Mouse (Mus musculus) forebrain, embryonic 15.5 days (tissue): ENCODE measurements around the gene Sorbs1. TPM values are rescaled to one million over a fixed set of nuclear protein-coding genes. Genes with fewer than 3 reads are reported as not detected.

ENCODE experiments used
- ATAC-seq: fragments of 200-750 bp; cut with Nextera tagmentation; replicated peaks from 2 replicates; pipeline ENCODE4 v1.8.0; 2017; ENCODE audit warnings: mild to moderate bottlenecking, moderate TSS enrichment, moderate library complexity
- H3K27ac ChIP-seq: fragments of 300-500 bp; sonication (generic); replicated peaks from 2 replicates; pipeline ENCODE4 v1.5.1; 2015; ENCODE audit warnings: mild to moderate bottlenecking, inconsistent platforms
- H3K27me3 ChIP-seq: fragments of 300-500 bp; sonication (generic); 2 replicates; pipeline ENCODE4 v1.6.1; 2015; ENCODE audit warnings: inconsistent platforms
- H3K36me3 ChIP-seq: fragments of 300-500 bp; sonication (generic); 2 replicates; pipeline ENCODE4 v1.6.1; 2015; ENCODE audit warnings: mild to moderate bottlenecking, inconsistent platforms
- H3K4me1 ChIP-seq: fragments of 300-500 bp; sonication (generic); 2 replicates; pipeline ENCODE4 v1.6.1; 2015; ENCODE audit warnings: inconsistent platforms
- H3K4me2 ChIP-seq: fragments of 300-500 bp; sonication (generic); replicated peaks from 2 replicates; pipeline ENCODE4 v1.6.1; 2015; ENCODE audit warnings: mild to moderate bottlenecking, inconsistent platforms
- H3K4me3 ChIP-seq: fragments of 300-500 bp; sonication (generic); 2 replicates; pipeline ENCODE4 v1.5.1; 2015; ENCODE audit warnings: mild to moderate bottlenecking, inconsistent platforms
- H3K9ac ChIP-seq: fragments of 300-500 bp; sonication (generic); replicated peaks from 2 replicates; pipeline ENCODE4 v1.6.1; 2015; ENCODE audit warnings: mild to moderate bottlenecking, inconsistent platforms
- H3K9me3 ChIP-seq: fragments of 300-500 bp; sonication (generic); 2 replicates; pipeline ENCODE4 v1.6.1; 2016; ENCODE audit warnings: inconsistent platforms
- WGBS: fragments of 180-500 bp; shearing (Covaris S2); methylation state at CpG from one replicate; pipeline ENCODE4 v1.1.7; 2015; ENCODE audit warnings: mixed read lengths; 5-methylcytosine and 5-hydroxymethylcytosine counted together
- polyA plus RNA-seq: library from polyadenylated mRNA; unstranded; fragments of >200 nt; fragmentation: Nextera tagmentation; extraction: Ambion mirVana; gene quantifications from 2 replicates; pipeline ENCODE4 v1.2.1, GENCODE M21; 2015

Gene Sorbs1
- polyA plus RNA-seq, 1 experiment from 2014 or later: 111 TPM

GRCm38 (mm10) chr19:40536526-40536925 lies 22.9 kb upstream of the Sorbs1 start:
- no peak for ATAC-seq
- H3K27ac ChIP-seq: no peak overlapping the region
- no peaks in the 10 kb centered on the region for H3K27me3 ChIP-seq
- 95% methylated on average over 6 of the region's 6 CpGs for WGBS
- H3K4me3 ChIP-seq: no peak overlapping the region
- H3K4me1 ChIP-seq: no peaks in the 10 kb centered on the region
- no peak overlapping the region for H3K9ac ChIP-seq
- no peaks in the 10 kb centered on the region for H3K36me3 ChIP-seq
- H3K9me3 ChIP-seq: no peaks in the 10 kb centered on the region
- no peak overlapping the region for H3K4me2 ChIP-seq

- Histone ChIP-seq H3K27ac (no peak overlapping the region), H3K36me3 (no peaks in the 10 kb centered on the region), H3K4me3 (no peak overlapping the region), H3K4me1 (no peaks in the 10 kb centered on the region), H3K9me3 (no peaks in the 10 kb centered on the region), H3K27me3 (no peaks in the 10 kb centered on the region), H3K9ac (no peak overlapping the region), H3K4me2 (no peak overlapping the region)
- ATAC-seq: no peak
- 86% methylated on average over 5 of the region's 5 CpGs for WGBS
Observed at GRCm38 (mm10) chr19:40532525-40532924, 18.9 kb upstream of the Sorbs1 start.

- no peaks in the 10 kb centered on the region for H3K27me3 ChIP-seq
- H3K4me1 ChIP-seq: no peaks in the 10 kb centered on the region
- no peak overlapping the region for H3K4me3 ChIP-seq
- ATAC-seq: no peak
- H3K9ac ChIP-seq: no peak overlapping the region
- no peaks in the 10 kb centered on the region for H3K9me3 ChIP-seq
- H3K27ac ChIP-seq: no peak overlapping the region
- no peaks in the 10 kb centered on the region for H3K36me3 ChIP-seq
- WGBS: 89% methylated on average over 2 of the region's 2 CpGs
- no peak overlapping the region for H3K4me2 ChIP-seq
Observed at GRCm38 (mm10) chr19:40530323-40530722, 16.7 kb upstream of the Sorbs1 start.

- no peaks in the 10 kb centered on the region for H3K9me3 ChIP-seq
- no peak overlapping the region for H3K4me2 ChIP-seq
- H3K27ac ChIP-seq: no peak overlapping the region
- H3K4me1 ChIP-seq: no peaks in the 10 kb centered on the region
- no peak overlapping the region for H3K9ac ChIP-seq
- no peak overlapping the region for H3K4me3 ChIP-seq
- no peak for ATAC-seq
- no peaks in the 10 kb centered on the region for H3K36me3 ChIP-seq
- H3K27me3 ChIP-seq: no peaks in the 10 kb centered on the region
Observed at GRCm38 (mm10) chr19:40528254-40528653, 14.7 kb upstream of the Sorbs1 start.

- no peaks in the 10 kb centered on the region for H3K4me1 ChIP-seq
- 78% methylated on average over 9 of the region's 9 CpGs for WGBS
- H3K9ac ChIP-seq: no peak overlapping the region
- ATAC-seq: no peak
- H3K4me2 ChIP-seq: no peak overlapping the region
- no peaks in the 10 kb centered on the region for H3K27me3 ChIP-seq
- no peak overlapping the region for H3K4me3 ChIP-seq
- no peaks in the 10 kb centered on the region for H3K36me3 ChIP-seq
- no peak overlapping the region for H3K27ac ChIP-seq
- H3K9me3 ChIP-seq: no peaks in the 10 kb centered on the region
Observed at GRCm38 (mm10) chr19:40526367-40527014, 12.9 kb upstream of the Sorbs1 start.

- WGBS: 54% methylated on average over 8 of the region's 8 CpGs
- Histone ChIP-seq H3K9me3 (no peaks in the 10 kb centered on the region), H3K27me3 (no peaks in the 10 kb centered on the region), H3K27ac (no peak overlapping the region), H3K9ac (no peak overlapping the region), H3K4me1 (no peaks in the 10 kb centered on the region), H3K4me3 (no peak overlapping the region), H3K4me2 (no peak overlapping the region), H3K36me3 (no peaks in the 10 kb centered on the region)
- ATAC-seq: no peak
Observed at GRCm38 (mm10) chr19:40523431-40524005, 9.9 kb upstream of the Sorbs1 start.

- WGBS: 92% methylated on average over 5 of the region's 5 CpGs
- H3K9me3 ChIP-seq: no peaks in the 10 kb centered on the region
- H3K27me3 ChIP-seq: no peaks in the 10 kb centered on the region
- H3K36me3 ChIP-seq: no peaks in the 10 kb centered on the region
- H3K4me2 ChIP-seq: no peak overlapping the region
- no peak for ATAC-seq
- H3K4me3 ChIP-seq: no peak overlapping the region
- H3K9ac ChIP-seq: no peak overlapping the region
- no peak overlapping the region for H3K27ac ChIP-seq
- no peaks in the 10 kb centered on the region for H3K4me1 ChIP-seq
Observed at GRCm38 (mm10) chr19:40520403-40520802, 6.8 kb upstream of the Sorbs1 start.

- Histone ChIP-seq H3K9ac (no peak overlapping the region), H3K4me2 (no peak overlapping the region), H3K27ac (no peak overlapping the region), H3K9me3 (no peaks in the 10 kb centered on the region), H3K27me3 (no peaks in the 10 kb centered on the region), H3K4me1 (no peaks in the 10 kb centered on the region), H3K4me3 (no peak overlapping the region), H3K36me3 (no peaks in the 10 kb centered on the region)
- WGBS: 75% methylated on average over 1 of the region's 1 CpGs
- no peak for ATAC-seq
Observed at GRCm38 (mm10) chr19:40518706-40519105, 5.1 kb upstream of the Sorbs1 start.

GRCm38 (mm10) chr19:40515596-40515995 lies 2.0 kb upstream of the Sorbs1 start:
- Histone ChIP-seq H3K4me3 (no peak overlapping the region), H3K4me2 (no peak overlapping the region), H3K9me3 (no peaks in the 10 kb centered on the region), H3K36me3 (no peaks in the 10 kb centered on the region), H3K9ac (no peak overlapping the region), H3K27ac (no peak overlapping the region), H3K4me1 (peaks cover 17% of the 10 kb centered on the region), H3K27me3 (no peaks in the 10 kb centered on the region)
- ATAC-seq: no peak
- 96% methylated on average over 3 of the region's 3 CpGs for WGBS

- 75% methylated on average over 7 of the region's 7 CpGs for WGBS
- Histone ChIP-seq H3K4me1 (peaks cover 26% of the 10 kb centered on the region), H3K27ac (no peak overlapping the region), H3K27me3 (no peaks in the 10 kb centered on the region), H3K36me3 (no peaks in the 10 kb centered on the region), H3K4me3 (no peak overlapping the region), H3K9ac (no peak overlapping the region), H3K9me3 (no peaks in the 10 kb centered on the region), H3K4me2 (no peak overlapping the region)
- no peak for ATAC-seq
Observed at GRCm38 (mm10) chr19:40514376-40514775, 797 bp upstream of the Sorbs1 start.

- Histone ChIP-seq H3K36me3 (no peaks in the 10 kb centered on the region), H3K4me2 (peak overlapping the region; percentile 68), H3K9me3 (no peaks in the 10 kb centered on the region), H3K9ac (peak overlapping the region; percentile 77), H3K4me1 (peaks cover 26% of the 10 kb centered on the region), H3K27ac (peak overlapping the region; percentile 92), H3K27me3 (no peaks in the 10 kb centered on the region), H3K4me3 (peak overlapping the region; percentile 69)
- peak; percentile 47 for ATAC-seq
- WGBS: under 1% methylated on average over 34 of the region's 34 CpGs
Observed at GRCm38 (mm10) chr19:40512500-40513421, 818 bp downstream of the Sorbs1 start.

- H3K4me3 ChIP-seq: peak overlapping the region; percentile 69
- no peak for ATAC-seq
Observed at GRCm38 (mm10) chr19:40511679-40512309, 1.8 kb downstream of the Sorbs1 start.

More at GRCm38 (mm10) chr19:40511679-40512309, 1.8 kb downstream of the Sorbs1 start:
- H3K4me1 ChIP-seq: peaks cover 26% of the 10 kb centered on the region
- H3K9me3 ChIP-seq: no peaks in the 10 kb centered on the region
- H3K9ac ChIP-seq: peak overlapping the region; percentile 77
- H3K36me3 ChIP-seq: no peaks in the 10 kb centered on the region
- H3K27me3 ChIP-seq: no peaks in the 10 kb centered on the region
- H3K4me2 ChIP-seq: peak overlapping the region; percentile 68
- WGBS: 21% methylated on average over 5 of the region's 5 CpGs
- peak overlapping the region; percentile 92 for H3K27ac ChIP-seq
